Mouse (Mus musculus) thymus, adult 2 months (tissue): ENCODE measurements around the gene Abtb2.

Source experiments
- CTCF ChIP-seq: fragments of 200-500 bp; IDR thresholded peaks from 2 replicates; pipeline ENCODE4 v1.5.1; 2012; ENCODE audit warnings: mild to moderate bottlenecking, control low read depth, low read length, moderate library complexity, borderline replicate concordance; ENCODE audit not compliant: control insufficient read depth, poor library complexity, insufficient read depth; ENCODE audit errors: extremely low read depth
- POLR2A ChIP-seq: fragments of 200-500 bp; IDR thresholded peaks from 2 replicates; pipeline ENCODE4 v1.6.1; 2012; ENCODE audit warnings: mild to moderate bottlenecking, low read length, control low read depth, moderate library complexity; ENCODE audit not compliant: control insufficient read depth, poor library complexity, insufficient read depth; ENCODE audit errors: extremely low read depth

DNA sequence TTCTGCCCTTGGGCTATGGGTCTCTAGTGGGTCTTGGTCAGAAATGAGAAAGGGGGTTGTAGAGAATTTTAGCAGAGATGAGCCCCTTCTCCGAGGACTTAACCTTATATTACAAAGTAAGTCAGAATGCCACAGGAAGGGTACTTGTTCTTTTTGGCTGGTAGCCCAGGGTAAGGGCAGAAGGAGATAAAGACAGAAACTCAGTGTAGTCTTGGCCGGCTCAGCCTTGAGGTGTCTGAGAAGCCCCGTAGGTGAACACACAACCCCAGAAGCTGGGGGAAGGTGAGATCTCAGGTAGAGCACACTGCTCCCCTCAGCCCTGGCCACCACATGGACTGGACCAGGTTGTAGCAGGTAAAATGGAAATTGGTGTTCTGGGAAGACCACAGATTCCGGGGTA is 93.1 kb downstream of the Abtb2 start:
- TF ChIP-seq CTCF (no peak), POLR2A (no peak)
